Mouse (Mus musculus) monocyte, adult 5-6 weeks (primary cell): Measurements from ENCODE around the gene Rgl3. TPM values are rescaled to one million over a fixed set of nuclear protein-coding genes. Genes with fewer than 3 reads are reported as not detected.

Experiments used
- ATAC-seq: fragments of 153-309, 156-312 bp; replicated peaks from 2 replicates; pipeline ENCODE4 v1.8.0; 2017; ENCODE audit warnings: mild to moderate bottlenecking; ENCODE audit not compliant: low TSS enrichment, insufficient number of reproducible peaks, severe bottlenecking, poor library complexity, low FRiP score
- total RNA-seq: library from RNA; stranded (forward); fragments of 200-1000, 200-491, 200-594 nt; gene quantifications from 3 replicates; pipeline ENCODE4 v1.2.3, GENCODE M21; 2017

Rgl3 gene
- total RNA-seq = 0.29 TPM in 1 of 3 replicates, not detected in the others

DNA sequence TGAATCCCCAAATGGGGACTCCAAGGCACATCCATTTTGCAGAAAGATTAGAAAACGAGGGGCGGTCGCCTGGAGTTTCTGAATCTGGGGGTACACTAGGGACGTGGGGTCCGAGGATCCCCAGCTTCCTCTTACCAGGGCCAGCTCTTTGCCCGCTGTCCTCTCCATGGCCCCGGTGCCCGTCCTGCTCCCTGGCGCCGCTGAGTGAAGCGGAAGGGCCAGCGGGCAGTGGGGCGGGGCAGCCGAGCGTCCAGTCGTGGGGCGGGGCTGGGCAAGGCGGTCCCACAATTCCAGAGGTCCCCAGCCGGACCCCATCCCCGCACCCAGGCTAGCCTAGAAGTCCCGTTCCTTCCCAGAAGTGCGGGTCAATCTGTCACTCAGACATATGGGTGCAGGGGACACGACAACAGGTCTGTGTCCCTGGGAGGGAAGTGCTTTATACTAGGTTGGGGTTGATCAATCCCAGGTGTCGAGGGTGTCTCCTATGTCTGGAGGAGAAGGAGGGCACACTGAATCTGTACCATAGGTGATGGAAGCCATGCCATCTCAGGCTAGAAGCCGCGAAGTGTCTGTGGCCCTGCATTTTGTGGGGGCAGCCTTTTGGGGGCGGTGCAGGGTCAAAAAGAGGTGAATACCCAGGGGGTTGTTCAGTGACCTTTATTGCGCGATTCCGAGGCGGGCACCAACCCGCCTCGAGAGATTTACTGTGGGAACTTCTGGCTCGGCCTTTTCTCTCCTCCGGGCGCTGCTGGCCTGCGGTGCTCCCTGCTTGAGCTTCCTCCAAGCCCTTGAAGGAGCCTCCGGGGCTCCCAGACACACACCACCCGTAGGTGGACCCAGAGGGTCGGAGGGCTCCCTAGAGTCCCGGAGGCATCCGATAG lies at the start of gene Rgl3:
Gene Rgl3, minus strand, starts transcription at position 217 of the 881 bp plus-strand sequence.
- no peak for ATAC-seq

DNA sequence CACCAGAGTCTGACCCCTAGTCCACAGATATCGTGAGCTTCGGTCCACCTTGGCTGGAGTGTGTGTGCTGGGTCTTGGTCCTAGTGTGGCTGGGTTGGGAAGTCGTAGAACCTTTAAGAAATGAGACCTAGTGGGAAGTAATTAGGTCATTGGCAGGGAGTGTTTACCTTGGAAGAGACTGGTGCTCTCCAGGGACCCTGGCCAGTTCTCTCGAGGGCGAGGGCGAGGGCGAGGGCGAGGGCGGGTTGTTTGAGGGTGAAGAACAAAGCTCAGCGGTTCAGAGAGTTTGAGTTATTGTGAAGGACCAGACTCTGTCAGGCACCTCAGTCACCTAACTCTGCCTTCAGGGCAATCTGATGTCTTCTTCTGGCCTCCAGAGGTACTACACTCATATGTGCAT lies 48.6 kb upstream of the Rgl3 start:
- no peak for ATAC-seq

DNA sequence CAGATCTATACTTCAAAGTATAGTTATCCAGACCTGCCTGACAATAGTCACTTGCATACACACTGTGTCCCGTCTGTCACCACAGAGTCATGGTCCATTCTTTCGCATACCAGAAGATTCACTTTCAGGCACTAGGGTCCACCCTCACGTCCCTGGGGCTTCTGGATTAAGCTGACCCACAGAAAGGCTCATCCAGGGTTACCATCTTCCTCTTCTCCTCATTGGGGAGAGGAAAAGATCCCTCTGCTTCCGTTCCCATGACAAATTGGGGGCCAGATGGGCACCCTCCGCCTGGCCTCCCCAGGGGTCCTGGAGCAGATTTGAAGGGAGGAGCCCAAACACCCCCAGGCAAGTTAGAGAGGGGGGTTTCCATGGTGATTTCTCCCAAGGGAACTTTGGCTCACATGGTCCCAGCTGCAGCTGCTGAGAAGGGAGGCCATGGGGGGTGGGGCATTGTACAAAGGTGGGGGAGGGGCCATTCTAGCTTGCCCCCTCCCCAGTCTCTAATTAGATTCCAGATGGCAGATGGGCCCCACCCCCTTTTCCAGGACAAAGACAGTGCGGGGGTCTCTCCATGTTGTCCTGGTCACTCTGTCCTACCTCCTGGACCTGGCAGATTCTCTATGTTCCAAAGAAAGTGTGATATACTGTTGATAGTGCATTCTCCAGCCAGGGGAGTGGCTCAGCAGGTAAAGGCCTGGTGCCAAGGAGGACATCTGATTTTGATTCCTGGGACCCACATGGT lies 46.2 kb upstream of the Rgl3 start:
- ATAC-seq = no peak

DNA sequence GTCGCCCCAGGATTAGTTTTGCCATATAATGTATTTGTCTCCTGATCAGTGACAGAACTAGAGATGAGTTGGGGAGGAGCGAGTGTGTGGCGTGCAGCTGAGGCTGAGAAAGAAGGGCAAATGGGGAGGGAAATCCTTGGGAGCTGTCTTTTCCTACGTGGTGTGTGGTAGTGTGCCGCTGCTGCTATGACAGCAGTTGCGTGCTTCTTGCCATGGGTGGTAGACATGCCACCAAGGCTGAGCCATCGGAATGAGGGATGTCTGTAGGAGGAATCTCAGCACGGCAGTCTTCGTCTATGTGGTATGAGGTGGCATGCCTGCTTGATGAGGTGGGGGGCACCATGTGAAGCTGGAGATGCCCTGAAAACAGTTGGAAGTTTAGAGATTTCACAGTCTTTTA lies 41.1 kb upstream of the Rgl3 start:
- no peak for ATAC-seq

DNA sequence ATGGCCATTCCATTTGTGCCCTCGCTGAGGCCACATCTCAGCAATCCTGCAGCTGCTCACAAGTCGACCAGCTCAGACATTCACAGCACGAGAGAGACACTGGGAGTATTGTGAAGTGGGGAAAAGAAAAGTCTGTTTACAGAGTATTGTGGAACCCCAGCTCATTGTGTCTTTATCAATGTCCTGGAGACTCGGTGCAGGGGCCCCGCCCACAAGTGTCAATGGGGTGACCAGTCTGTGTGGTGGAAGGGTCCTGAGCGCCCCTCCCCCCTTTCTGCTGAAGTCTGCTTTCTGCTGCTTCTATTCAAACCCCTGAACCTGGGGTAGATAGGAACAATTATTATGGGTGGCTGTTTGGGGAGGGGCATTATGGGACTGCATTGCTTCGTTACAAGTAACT lies 39.2 kb upstream of the Rgl3 start:
- ATAC-seq = no peak

DNA sequence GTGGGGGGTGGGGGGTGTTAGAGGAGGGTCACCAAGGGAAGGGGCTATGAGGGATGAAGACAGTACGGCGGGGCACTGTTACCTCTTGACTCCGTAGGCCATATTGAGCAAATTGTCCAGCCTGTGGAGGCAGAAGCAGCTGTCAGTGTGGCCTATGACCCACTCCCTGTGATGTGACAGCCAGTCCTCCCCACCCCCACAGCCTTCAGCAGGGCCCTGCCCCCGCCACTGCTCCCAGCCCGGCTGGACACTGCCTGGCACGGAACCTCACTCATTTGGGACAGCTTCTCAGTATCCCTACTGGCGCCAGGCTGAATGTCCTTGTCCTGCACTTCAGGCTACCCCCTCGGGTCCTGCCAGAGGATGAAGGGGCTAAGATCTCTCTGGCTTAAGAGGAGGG lies 35.3 kb upstream of the Rgl3 start:
- no peak for ATAC-seq

DNA sequence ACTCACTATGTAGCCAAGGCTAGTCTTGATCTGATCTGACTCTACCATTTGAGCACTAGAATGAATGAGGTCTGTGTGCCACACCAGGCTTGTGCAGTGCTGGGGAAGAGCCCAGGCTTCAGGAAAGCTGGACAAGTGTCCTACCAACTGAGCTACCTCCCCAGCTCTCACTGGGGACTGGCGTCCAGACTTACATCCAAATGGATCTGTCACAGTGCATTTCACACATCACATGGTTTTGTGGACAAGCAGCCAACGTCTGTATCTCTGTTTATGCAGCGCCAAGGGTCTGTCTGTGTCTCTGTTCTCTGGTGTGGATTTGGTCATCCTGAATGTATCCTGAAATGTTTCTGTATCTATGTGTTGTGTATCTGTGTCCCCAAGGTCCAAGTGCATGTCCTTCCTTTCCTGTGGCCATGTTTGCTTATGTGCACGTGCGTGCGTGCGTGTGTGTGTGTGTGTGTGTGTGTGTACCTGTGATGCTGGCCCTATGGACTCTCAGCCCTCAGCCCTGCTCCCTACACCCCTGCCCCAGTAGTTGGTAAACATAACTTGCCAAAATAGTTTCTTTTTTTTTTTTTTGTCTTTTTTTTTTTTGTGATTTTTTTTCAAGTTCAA lies 28.1 kb upstream of the Rgl3 start:
- no peak for ATAC-seq

DNA sequence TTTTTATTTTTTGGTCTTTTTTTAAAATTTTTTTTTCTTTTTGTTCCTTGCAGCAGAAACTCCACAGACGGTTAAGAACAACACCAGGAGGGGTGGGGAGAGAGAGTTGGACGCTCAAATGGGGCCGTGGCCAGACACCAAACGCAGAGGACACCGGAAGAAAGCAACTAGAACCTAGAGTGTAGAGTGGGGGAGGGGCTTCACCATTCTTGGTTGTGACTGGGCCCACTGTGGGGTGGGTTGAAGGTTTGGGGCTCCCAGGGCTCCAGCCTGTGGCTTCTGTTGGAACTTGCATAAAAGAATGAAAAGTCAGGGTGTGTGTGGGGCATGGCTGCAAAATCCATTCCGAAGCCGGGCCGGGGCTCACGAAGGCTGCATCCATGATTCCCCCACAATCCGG lies 27.0 kb upstream of the Rgl3 start:
- no peak for ATAC-seq

DNA sequence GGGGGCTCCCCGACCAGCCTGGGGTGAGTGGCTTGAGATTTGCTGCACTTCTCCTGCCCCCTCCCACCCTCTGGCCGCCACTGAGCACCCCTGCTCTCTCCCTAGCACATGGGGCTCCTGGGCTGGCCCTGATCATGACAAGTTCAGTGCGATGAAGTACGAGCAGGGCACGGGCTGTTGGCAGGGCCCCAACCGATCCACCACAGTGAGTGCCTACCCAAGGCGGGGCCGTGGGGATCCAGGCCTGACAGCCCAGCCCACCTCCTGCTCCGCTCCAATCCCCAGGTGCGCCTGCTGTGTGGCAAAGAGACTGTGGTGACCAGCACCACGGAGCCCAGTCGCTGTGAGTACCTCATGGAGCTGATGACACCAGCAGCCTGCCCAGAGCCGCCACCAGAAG lies 23.5 kb upstream of the Rgl3 start:
- no peak for ATAC-seq

DNA sequence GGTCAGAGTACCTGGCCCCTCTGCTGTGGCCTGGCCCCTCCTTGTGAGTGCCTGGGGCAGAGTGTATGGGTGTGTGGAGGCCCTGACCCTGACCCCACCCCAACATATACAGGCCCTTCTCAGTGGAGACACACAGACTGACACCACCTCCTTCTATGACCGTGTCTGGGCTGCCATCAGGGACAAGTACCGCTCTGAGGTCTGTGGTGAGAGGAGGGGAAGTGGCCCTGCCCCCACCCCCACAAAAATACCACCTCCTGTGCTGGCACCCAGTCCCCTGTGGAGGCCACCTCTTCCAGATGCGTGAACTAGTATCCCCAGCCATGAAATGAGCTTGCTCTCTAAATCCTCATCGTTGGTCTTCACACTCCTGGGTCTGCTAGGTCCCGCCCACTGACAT lies 21.8 kb upstream of the Rgl3 start:
- no peak for ATAC-seq

DNA sequence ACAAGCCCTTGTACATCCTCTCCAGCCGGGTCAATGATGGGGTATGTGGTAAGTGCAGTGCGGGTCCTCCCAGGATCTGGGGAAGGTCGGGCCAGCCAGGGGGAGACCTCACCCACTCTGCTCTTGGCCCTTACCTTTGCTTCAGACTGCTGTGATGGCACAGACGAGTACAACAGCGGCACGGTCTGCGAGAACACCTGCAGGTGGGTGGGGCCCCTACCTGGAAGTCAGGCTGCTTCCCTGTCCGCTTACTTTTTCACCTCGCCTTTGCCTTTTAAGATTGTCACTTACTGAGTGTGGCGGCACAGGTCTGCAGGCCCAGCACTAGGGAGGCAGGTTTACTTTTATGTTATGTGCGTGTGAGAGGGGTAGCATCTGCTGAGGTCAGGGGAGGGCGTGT lies 15.3 kb upstream of the Rgl3 start:
- ATAC-seq = no peak

DNA sequence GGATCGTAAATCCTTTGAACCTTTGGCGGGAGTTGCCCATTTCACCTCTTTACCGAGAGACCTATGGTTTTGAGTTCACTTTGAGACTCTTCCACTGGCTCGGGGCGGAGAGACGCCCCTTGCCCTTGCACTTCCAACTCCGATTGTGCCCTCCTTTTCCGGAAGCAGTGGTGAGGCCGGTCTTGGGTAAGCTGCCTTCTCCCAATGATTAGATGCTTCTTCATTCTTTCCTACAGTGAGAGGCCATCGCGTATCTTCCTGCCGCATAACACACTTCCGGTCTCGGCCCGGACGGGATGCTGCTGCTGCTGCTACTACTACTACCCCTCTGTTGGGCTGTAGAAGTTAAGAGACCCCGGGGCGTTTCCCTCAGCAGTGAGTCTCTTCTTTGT lies 13.9 kb upstream of the Rgl3 start:
- ATAC-seq = no peak; the same call in 1 of the 2 replicates

DNA sequence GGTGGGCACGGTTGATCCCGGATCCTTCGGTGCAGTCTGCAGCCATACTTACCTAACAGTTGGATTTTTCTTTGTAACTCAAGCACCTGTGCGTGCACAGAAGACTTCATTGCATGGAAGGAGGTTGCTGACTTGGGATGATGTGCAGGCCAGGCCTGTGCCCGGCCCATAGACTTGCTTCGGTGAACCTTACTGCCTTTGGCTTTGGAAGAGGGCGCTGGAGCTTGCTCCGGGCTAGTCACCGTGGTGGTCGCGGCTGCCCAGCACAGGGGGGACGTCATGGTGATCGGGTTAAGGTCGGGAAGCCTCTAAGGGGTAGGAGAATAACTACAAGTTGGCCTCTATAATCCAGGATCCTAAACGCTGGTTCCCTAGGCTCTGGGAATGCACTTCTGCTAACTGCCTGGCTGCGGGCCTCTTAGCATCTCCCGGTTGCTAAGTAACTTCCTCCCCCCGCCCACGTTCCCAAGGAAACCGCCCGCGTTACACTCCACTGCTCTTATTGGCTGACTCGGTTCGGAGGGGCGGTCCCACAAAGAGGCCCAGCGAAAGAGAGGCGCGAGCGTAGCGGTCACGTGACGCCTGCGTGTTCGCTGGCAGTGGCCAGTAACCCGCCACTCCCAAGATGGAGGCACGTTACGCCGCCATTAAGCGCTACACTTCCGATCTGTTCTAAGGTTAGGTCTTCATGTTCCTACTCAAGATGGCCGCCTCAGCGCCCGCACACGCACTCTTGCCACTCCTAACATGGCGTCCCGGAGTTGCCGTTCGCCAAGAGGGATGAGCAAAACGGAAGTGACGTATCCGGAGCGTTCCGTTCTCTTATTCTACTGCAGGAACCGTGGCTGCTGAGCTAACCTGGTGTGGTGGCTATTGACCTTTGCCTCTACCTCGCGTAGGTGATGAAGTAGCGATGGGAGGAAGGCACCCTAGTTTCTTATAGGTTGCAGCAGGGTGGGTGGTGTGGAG lies 13.2 kb upstream of the Rgl3 start, which contains the start of the genes Ccdc151 and Prkcsh:
Gene Ccdc151, minus strand, starts transcription at position 441 of the 969 bp plus-strand sequence.
Gene Prkcsh, plus strand, starts transcription at position 613 of the 969 bp plus-strand sequence.
- peak; percentile 97 for ATAC-seq

DNA sequence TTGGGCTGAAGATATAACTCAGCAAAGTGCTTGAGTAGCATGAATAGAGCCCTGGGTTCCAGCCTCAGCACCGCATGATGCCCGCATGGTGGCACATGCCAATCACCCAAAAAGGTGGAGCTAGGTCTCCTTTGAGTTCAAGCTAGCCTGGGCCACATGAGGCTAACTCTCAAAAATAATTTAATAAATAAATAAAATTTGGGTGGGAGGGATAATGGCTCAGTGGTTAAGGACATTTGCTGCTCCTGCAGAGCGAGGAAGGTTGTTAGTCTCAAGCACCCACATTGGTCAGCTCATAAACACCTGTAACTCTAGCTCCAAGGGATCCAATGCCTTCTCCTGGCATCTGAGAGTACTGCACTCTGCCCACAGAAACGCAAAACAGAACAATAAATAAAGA lies 12.4 kb upstream of the Rgl3 start:
- no peak for ATAC-seq

DNA sequence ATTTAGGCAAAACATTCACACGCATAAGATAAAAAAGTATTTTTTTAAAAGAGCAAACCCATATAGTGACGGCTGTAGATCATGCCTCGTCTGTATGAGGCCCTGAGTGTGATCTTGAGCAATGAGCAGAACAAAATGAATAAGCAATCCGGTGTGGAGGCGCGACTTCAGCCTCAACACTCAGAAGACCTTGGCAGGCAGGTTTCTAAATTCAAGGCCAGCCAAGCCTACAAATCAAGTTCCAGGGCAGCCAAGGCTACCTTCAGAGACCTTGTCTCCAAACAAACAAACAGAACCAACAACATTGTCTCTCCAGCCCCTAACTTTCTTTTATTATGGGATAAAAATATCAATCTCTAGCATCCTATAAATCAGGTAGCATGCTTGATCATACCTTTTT lies 11.1 kb upstream of the Rgl3 start:
- ATAC-seq = no peak

DNA sequence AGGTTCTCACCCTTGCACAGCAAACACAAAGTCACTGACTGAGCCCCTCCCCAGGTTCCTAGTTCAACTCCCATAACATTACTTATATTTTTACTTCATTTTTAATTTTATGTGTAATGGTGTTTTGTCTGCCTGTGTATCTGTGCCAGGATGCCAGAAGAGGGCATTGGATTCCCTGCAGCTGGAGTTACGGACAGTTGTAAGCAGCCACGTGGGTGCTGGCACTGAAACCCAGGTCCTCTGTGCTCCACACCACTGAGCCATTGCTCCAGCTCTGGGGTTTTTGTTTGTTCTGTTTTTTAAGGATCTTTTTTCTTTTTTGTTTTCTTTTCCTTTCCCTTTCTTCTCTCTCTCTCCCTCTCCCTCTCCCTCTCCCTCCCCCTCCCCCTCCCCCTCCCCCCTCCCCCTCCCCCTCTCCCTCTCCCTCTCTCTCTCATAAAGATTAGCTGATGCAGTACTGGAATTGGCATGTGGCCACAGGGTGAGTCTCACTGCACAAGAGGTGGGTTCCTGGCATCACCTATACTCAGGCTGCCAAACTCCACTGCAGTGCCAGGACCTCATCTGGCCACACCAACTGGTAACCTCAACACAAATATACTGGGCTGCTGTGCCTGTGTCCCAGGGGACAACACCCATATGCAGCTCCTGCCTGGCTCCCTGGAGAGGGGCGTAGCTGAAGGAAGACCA lies 7.1 kb upstream of the Rgl3 start:
- ATAC-seq = no peak

DNA sequence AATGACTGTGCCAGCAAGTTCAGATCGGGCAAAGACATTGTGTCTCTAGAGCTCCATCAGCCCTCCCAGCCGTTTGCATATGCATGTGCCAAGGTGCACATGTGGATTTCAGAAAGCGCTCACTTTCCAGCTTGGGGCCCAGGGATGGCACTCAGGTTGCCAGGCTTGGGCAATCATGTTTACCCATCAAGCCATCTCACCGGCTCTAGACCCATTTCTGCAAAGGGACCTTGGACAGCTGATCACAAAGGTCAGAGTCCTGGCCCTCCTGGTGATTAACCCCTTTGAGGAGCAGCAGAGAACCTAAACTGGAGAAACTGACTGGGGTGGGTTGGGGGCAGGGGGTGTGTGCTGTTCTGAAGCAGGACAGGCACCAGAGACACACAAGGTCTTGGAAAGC lies 3.0 kb upstream of the Rgl3 start:
- no peak for ATAC-seq
